Mouse (Mus musculus): ENCODE results near the gene Nab1. TPM values are rescaled to one million over a fixed set of nuclear protein-coding genes. Genes with fewer than 3 reads are reported as not detected.

Gene Nab1
- total RNA-seq (2023), result 10 to 100 TPM; 78.6 to 82.3 TPM

GRCm38 (mm10) chr1:52500314-52500981 lies at the start of gene Nab1:
Gene Nab1, minus strand, starts transcription at chr1:52500679.

Other genes with a start within 250 kb of the Nab1 start
- gene Nemp2, start 130.0 kb upstream of the Nab1 start, total RNA-seq (2023), result 1 to 10 TPM; 8.0 to 8.9 TPM
- 10 to 100 TPM; 32.5 to 46.2 TPM for gene Mfsd6, start 226.8 kb upstream of the Nab1 start, total RNA-seq (2023)

All from monocyte, adult 59 days (primary cell).